Mouse (Mus musculus): ENCODE measurements around the gene Rps19. TPM values are rescaled to one million over a fixed set of nuclear protein-coding genes. Genes with fewer than 3 reads are reported as not detected.

The Rps19 gene
- total and polyA plus RNA-seq, 3 experiments, result 1,739 to 4,140 (median 2,094) TPM

GRCm38 (mm10) chr7:24877588-24877987, 6.6 kb upstream of the Rps19 start:
- Histone ChIP-seq H3K9me3 (replicated peaks; ENCODE audit: low read length) (no peaks in the 10 kb centered on the region), H3K27me3 (replicated peaks) (peaks cover 7% of the 10 kb centered on the region), H3K4me1 (ENCODE audit: control insufficient read depth in 1 of 2, insufficient read depth in 2 of 2) (peaks cover 2% of the 10 kb centered on the region in 2 experiments; a peak in 1 of 4 replicates), H3K36me3 (replicated peaks in 1 of 2; ENCODE audit: control insufficient read depth in 1 of 2, insufficient read depth in 1 of 2, low read length in 1 of 2) (no peaks in the 10 kb centered on the region), H3K79me2 (replicated peaks; ENCODE audit: control insufficient read depth, extremely low read depth, insufficient read depth, poor library complexity, severe bottlenecking) (no peaks in the 10 kb centered on the region), H3K9ac (ENCODE audit: insufficient read depth, low read depth) (no peak overlapping the region), H3K4me3 (replicated peaks in 1 of 3; ENCODE audit: low read depth in 2 of 3, low read length in 2 of 3, poor library complexity in 1 of 3) (no peak overlapping the region), H3K4me2 (ENCODE audit: insufficient read depth, low read depth, poor library complexity, severe bottlenecking) (no peak overlapping the region), H3K27ac (ENCODE audit: insufficient read depth, low read depth) (no peak overlapping the region)
- in situ Hi-C loops (cut with MboI; ENCODE audit: low pct_ligation_motif_present, low pct_unique_long_range_greater_than_20kb, low sequenced_read_pairs) (no loop called here), dilution Hi-C loops (cut with MboI; ENCODE audit: extremely low pct_ligation_motif_present, extremely low pct_unique_long_range_greater_than_20kb, low sequenced_read_pairs) (no loop called here)
- TF ChIP-seq MYC (IDR thresholded peaks at IDR 0.05; ENCODE audit: low read depth, low read length) (no peak), ZNF384 (IDR thresholded peaks at IDR 0.05; ENCODE audit: low read depth, low read length) (no peak), EP300 (IDR thresholded peaks at IDR 0.05; ENCODE audit: low read length) (no peak), BHLHE40 (IDR thresholded peaks at IDR 0.05; ENCODE audit: low read depth, low read length) (no peak), IRF4 (IDR thresholded peaks at IDR 0.05; ENCODE audit: low read depth, low read length) (no peak), TBP (conservative IDR thresholded peaks at IDR 0.05; ENCODE audit: low read depth, low read length) (no peak), MXI1 (IDR thresholded peaks at IDR 0.05; ENCODE audit: low read depth, low read length) (no peak), TCF12 (IDR thresholded peaks at IDR 0.05; ENCODE audit: low read depth, low read length) (no peak), ZC3H11A (IDR thresholded peaks at IDR 0.05; ENCODE audit: low read depth, low read length) (no peak), ELF1 (IDR thresholded peaks at IDR 0.05; ENCODE audit: low read depth, low read length) (no peak), USF2 (conservative IDR thresholded peaks at IDR 0.05; ENCODE audit: low read depth, low read length) (no peak), ZMIZ1 (IDR thresholded peaks at IDR 0.05; ENCODE audit: low read depth, low read length) (no peak), KAT2A (IDR thresholded peaks at IDR 0.05; ENCODE audit: insufficient replicate concordance, low read length) (no peak), MAFK (IDR thresholded peaks at IDR 0.05; ENCODE audit: insufficient replicate concordance, low read length) (no peak), CTCF (conservative IDR thresholded peaks at IDR 0.05 in 1 of 2, IDR thresholded peaks at IDR 0.05 in 1 of 2; ENCODE audit: low read depth in 2 of 2, low read length in 2 of 2) (no peak), MEF2A (IDR thresholded peaks at IDR 0.05; ENCODE audit: borderline replicate concordance, low read depth, low read length) (no peak)
- DNase-seq (ENCODE audit: extremely low read depth), result no peak

- Histone ChIP-seq H3K9ac (ENCODE audit: insufficient read depth, low read depth) (no peak overlapping the region), H3K79me2 (replicated peaks; ENCODE audit: control insufficient read depth, extremely low read depth, insufficient read depth, poor library complexity, severe bottlenecking) (peaks cover 2% of the 10 kb centered on the region), H3K9me3 (replicated peaks; ENCODE audit: low read length) (no peaks in the 10 kb centered on the region), H3K27me3 (replicated peaks) (peaks cover 4% of the 10 kb centered on the region), H3K4me3 (replicated peaks in 1 of 3; ENCODE audit: low read depth in 2 of 3, low read length in 2 of 3, poor library complexity in 1 of 3) (no peak overlapping the region), H3K36me3 (replicated peaks in 1 of 2; ENCODE audit: control insufficient read depth in 1 of 2, insufficient read depth in 1 of 2, low read length in 1 of 2) (no peaks in the 10 kb centered on the region), H3K4me1 (ENCODE audit: control insufficient read depth in 1 of 2, insufficient read depth in 2 of 2) (no peaks in the 10 kb centered on the region; a peak in 1 of 4 replicates), H3K4me2 (ENCODE audit: insufficient read depth, low read depth, poor library complexity, severe bottlenecking) (no peak overlapping the region), H3K27ac (ENCODE audit: insufficient read depth, low read depth) (no peak overlapping the region)
- no peak for DNase-seq (ENCODE audit: extremely low read depth)
- dilution Hi-C loops (cut with MboI; ENCODE audit: extremely low pct_ligation_motif_present, extremely low pct_unique_long_range_greater_than_20kb, low sequenced_read_pairs), result no loop called here
- TF ChIP-seq NRF1 (IDR thresholded peaks at IDR 0.05; ENCODE audit: low read depth, low read length), result no peak
- no peak for TF ChIP-seq E2F4 (IDR thresholded peaks at IDR 0.05; ENCODE audit: insufficient replicate concordance, low read depth, low read length)
- no peak for TF ChIP-seq MAFK (IDR thresholded peaks at IDR 0.05; ENCODE audit: insufficient replicate concordance, low read length)
- in situ Hi-C loops (cut with MboI; ENCODE audit: low pct_ligation_motif_present, low pct_unique_long_range_greater_than_20kb, low sequenced_read_pairs), result loop anchor here (5.0 kb wide), 1 partner anchor 32 kb away; no protein-coding TSS in a partner anchor
Measured at GRCm38 (mm10) chr7:24879620-24880019, 4.6 kb upstream of the Rps19 start.
